Mouse (Mus musculus): ENCODE measurements around the gene Gm11564. TPM values are rescaled to one million over a fixed set of nuclear protein-coding genes. Genes with fewer than 3 reads are reported as not detected.
"Not testable (repeated sequence)": the region's sequence is repeated elsewhere in the genome, so short reads cannot be mapped to it uniquely, and the experiment has no call there.

The Gm11564 gene
- total and polyA plus RNA-seq, 2 experiments from 2014 or later, result not detected

GRCm38 (mm10) chr11:99778401-99778800 is 37.1 kb downstream of the Gm11564 start:
- WGBS, result 41% methylated on average over 7 of the region's 7 CpGs
- Histone ChIP-seq H3K4me1 (ENCODE audit: insufficient read depth) (no peaks in the 10 kb centered on the region), H3K9me3 (ENCODE audit: low read length) (no peaks in the 10 kb centered on the region), H3K27ac (ENCODE audit: low read depth, low read length) (no peak overlapping the region), H3K4me3 (ENCODE audit: low read depth, low read length) (no peak overlapping the region), H3K9ac (no peak overlapping the region), H3K36me3 (ENCODE audit: insufficient read depth) (no peaks in the 10 kb centered on the region), H3K27me3 (ENCODE audit: insufficient read depth, low read length) (no peaks in the 10 kb centered on the region), H3K4me2 (ENCODE audit: low read depth) (no peak overlapping the region)
- TF ChIP-seq CTCF (IDR thresholded peaks at IDR 0.05; ENCODE audit: low read depth), result no peak
- ATAC-seq, result no peak
- no peak for DNase-seq

GRCm38 (mm10) chr11:99772813-99773212 is 42.7 kb downstream of the Gm11564 start, which contains the start of gene Gm11595:
Gene Gm11595, minus strand, starts transcription at chr11:99772913.
- not testable (repeated sequence) for H3K9me3 ChIP-seq (ENCODE audit: low read length); DNase-seq; H3K27ac ChIP-seq (ENCODE audit: low read depth, low read length); H3K9ac ChIP-seq; H3K4me2 ChIP-seq (ENCODE audit: low read depth); H3K36me3 ChIP-seq (ENCODE audit: insufficient read depth); H3K27me3 ChIP-seq (ENCODE audit: insufficient read depth, low read length); ATAC-seq; H3K4me3 ChIP-seq (ENCODE audit: low read depth, low read length); H3K4me1 ChIP-seq (ENCODE audit: insufficient read depth)

GRCm38 (mm10) chr11:99768410-99768809 is 47.1 kb downstream of the Gm11564 start:
- ATAC-seq, result no peak

More at GRCm38 (mm10) chr11:99768410-99768809, 47.1 kb downstream of the Gm11564 start:
- WGBS, result 70% methylated on average over 2 of the region's 2 CpGs
- no peak for TF ChIP-seq CTCF (IDR thresholded peaks at IDR 0.05; ENCODE audit: low read depth)
- H3K4me3 ChIP-seq (ENCODE audit: low read depth, low read length), result no peak overlapping the region
- no peaks in the 10 kb centered on the region for H3K4me1 ChIP-seq (ENCODE audit: insufficient read depth)
- no peak overlapping the region for H3K4me2 ChIP-seq (ENCODE audit: low read depth)
- no peak for DNase-seq
- no peaks in the 10 kb centered on the region for H3K27me3 ChIP-seq (ENCODE audit: insufficient read depth, low read length)
- H3K9me3 ChIP-seq (ENCODE audit: low read length), result no peaks in the 10 kb centered on the region
- H3K36me3 ChIP-seq (ENCODE audit: insufficient read depth), result no peaks in the 10 kb centered on the region
- no peak overlapping the region for H3K27ac ChIP-seq (ENCODE audit: low read depth, low read length)
- no peak overlapping the region for H3K9ac ChIP-seq

Other genes with a start within 250 kb of the Gm11564 start
Only the 30 nearest of the 41 such genes appear.
- not detected in 2 replicates for gene Gm11562, start 195.2 kb downstream of the Gm11564 start, total RNA-seq (2014; rRNA removed)
- gene Gm11562, start 195.2 kb downstream of the Gm11564 start, polyA plus RNA-seq (2015; fragmentation: Nextera tagmentation; extraction: Ambion mirVana), result not detected in 2 replicates
- not detected in 2 replicates for gene Krtap4-1, start 187.4 kb downstream of the Gm11564 start, total RNA-seq (2014; rRNA removed)
- not detected in 2 replicates for gene Krtap4-1, start 187.4 kb downstream of the Gm11564 start, polyA plus RNA-seq (2015; fragmentation: Nextera tagmentation; extraction: Ambion mirVana)
- not detected in 2 replicates for gene Krtap4-2, start 180.6 kb downstream of the Gm11564 start, total RNA-seq (2014; rRNA removed)
- gene Krtap4-2, start 180.6 kb downstream of the Gm11564 start, polyA plus RNA-seq (2015; fragmentation: Nextera tagmentation; extraction: Ambion mirVana), result not detected in 2 replicates
- not detected in 2 replicates for gene Krtap4-7, start 171.6 kb downstream of the Gm11564 start, total RNA-seq (2014; rRNA removed)
- gene Krtap4-7, start 171.6 kb downstream of the Gm11564 start, polyA plus RNA-seq (2015; fragmentation: Nextera tagmentation; extraction: Ambion mirVana), result not detected in 2 replicates
- not detected in 2 replicates for gene Gm11555, start 165.4 kb downstream of the Gm11564 start, total RNA-seq (2014; rRNA removed)
- gene Gm11555, start 165.4 kb downstream of the Gm11564 start, polyA plus RNA-seq (2015; fragmentation: Nextera tagmentation; extraction: Ambion mirVana), result not detected in 2 replicates
- gene Gm11563, start 156.7 kb downstream of the Gm11564 start, total RNA-seq (2014; rRNA removed), result not detected in 2 replicates
- gene Gm11563, start 156.7 kb downstream of the Gm11564 start, polyA plus RNA-seq (2015; fragmentation: Nextera tagmentation; extraction: Ambion mirVana), result not detected in 2 replicates
- gene Krtap4-6, start 149.7 kb downstream of the Gm11564 start, total RNA-seq (2014; rRNA removed), result not detected in 2 replicates
- gene Krtap4-6, start 149.7 kb downstream of the Gm11564 start, polyA plus RNA-seq (2015; fragmentation: Nextera tagmentation; extraction: Ambion mirVana), result not detected in 2 replicates
- not detected in 2 replicates for gene Gm14190, start 124.9 kb downstream of the Gm11564 start, total RNA-seq (2014; rRNA removed)
- gene Gm14190, start 124.9 kb downstream of the Gm11564 start, polyA plus RNA-seq (2015; fragmentation: Nextera tagmentation; extraction: Ambion mirVana), result not detected in 2 replicates
- not detected in 2 replicates for gene Gm14180, start 81.4 kb downstream of the Gm11564 start, total RNA-seq (2014; rRNA removed)
- gene Gm14180, start 81.4 kb downstream of the Gm11564 start, polyA plus RNA-seq (2015; fragmentation: Nextera tagmentation; extraction: Ambion mirVana), result not detected in 2 replicates
- gene Gm11595, start 42.8 kb downstream of the Gm11564 start, total RNA-seq (2014; rRNA removed), result not detected in 2 replicates
- not detected in 2 replicates for gene Gm11595, start 42.8 kb downstream of the Gm11564 start, polyA plus RNA-seq (2015; fragmentation: Nextera tagmentation; extraction: Ambion mirVana)
- not detected in 2 replicates for gene Krtap4-8, start 35.0 kb downstream of the Gm11564 start, total RNA-seq (2014; rRNA removed)
- not detected in 2 replicates for gene Krtap4-8, start 35.0 kb downstream of the Gm11564 start, polyA plus RNA-seq (2015; fragmentation: Nextera tagmentation; extraction: Ambion mirVana)
- not detected in 2 replicates for gene Krtap4-9, start 30.5 kb downstream of the Gm11564 start, total RNA-seq (2014; rRNA removed)
- gene Krtap4-9, start 30.5 kb downstream of the Gm11564 start, polyA plus RNA-seq (2015; fragmentation: Nextera tagmentation; extraction: Ambion mirVana), result not detected in 2 replicates
- not detected in 2 replicates for gene Gm11596, start 22.2 kb downstream of the Gm11564 start, total RNA-seq (2014; rRNA removed)
- not detected in 2 replicates for gene Gm11596, start 22.2 kb downstream of the Gm11564 start, polyA plus RNA-seq (2015; fragmentation: Nextera tagmentation; extraction: Ambion mirVana)
- gene Gm11569, start 16.7 kb downstream of the Gm11564 start, total RNA-seq (2014; rRNA removed), result not detected in 2 replicates
- gene Gm11569, start 16.7 kb downstream of the Gm11564 start, polyA plus RNA-seq (2015; fragmentation: Nextera tagmentation; extraction: Ambion mirVana), result not detected in 2 replicates
- not detected in 2 replicates for gene Gm11554, start 11.2 kb downstream of the Gm11564 start, total RNA-seq (2014; rRNA removed)
- not detected in 2 replicates for gene Gm11554, start 11.2 kb downstream of the Gm11564 start, polyA plus RNA-seq (2015; fragmentation: Nextera tagmentation; extraction: Ambion mirVana)
- gene Krtap4-13, start 5.8 kb downstream of the Gm11564 start, total RNA-seq (2014; rRNA removed), result 0.33 TPM in 1 of 2 replicates, not detected in the other
- gene Krtap4-13, start 5.8 kb downstream of the Gm11564 start, polyA plus RNA-seq (2015; fragmentation: Nextera tagmentation; extraction: Ambion mirVana), result not detected in 2 replicates
- not detected in 2 replicates for gene 2300003K06Rik, start 22.4 kb upstream of the Gm11564 start, total RNA-seq (2014; rRNA removed)
- not detected in 2 replicates for gene 2300003K06Rik, start 22.4 kb upstream of the Gm11564 start, polyA plus RNA-seq (2015; fragmentation: Nextera tagmentation; extraction: Ambion mirVana)
- gene Krtap4-16, start 35.9 kb upstream of the Gm11564 start, total RNA-seq (2014; rRNA removed), result not detected in 2 replicates
- gene Krtap4-16, start 35.9 kb upstream of the Gm11564 start, polyA plus RNA-seq (2015; fragmentation: Nextera tagmentation; extraction: Ambion mirVana), result not detected in 2 replicates
- gene Gm11568, start 42.3 kb upstream of the Gm11564 start, total RNA-seq (2014; rRNA removed), result not detected in 2 replicates
- not detected in 2 replicates for gene Gm11568, start 42.3 kb upstream of the Gm11564 start, polyA plus RNA-seq (2015; fragmentation: Nextera tagmentation; extraction: Ambion mirVana)
- gene Gm11559, start 48.8 kb upstream of the Gm11564 start, total RNA-seq (2014; rRNA removed), result not detected in 2 replicates
- gene Gm11559, start 48.8 kb upstream of the Gm11564 start, polyA plus RNA-seq (2015; fragmentation: Nextera tagmentation; extraction: Ambion mirVana), result not detected in 2 replicates
- gene Krtap9-1, start 57.7 kb upstream of the Gm11564 start, total RNA-seq (2014; rRNA removed), result not detected in 2 replicates
- not detected in 2 replicates for gene Krtap9-1, start 57.7 kb upstream of the Gm11564 start, polyA plus RNA-seq (2015; fragmentation: Nextera tagmentation; extraction: Ambion mirVana)
- not detected in 2 replicates for gene Gm11567, start 63.5 kb upstream of the Gm11564 start, total RNA-seq (2014; rRNA removed)
- not detected in 2 replicates for gene Gm11567, start 63.5 kb upstream of the Gm11564 start, polyA plus RNA-seq (2015; fragmentation: Nextera tagmentation; extraction: Ambion mirVana)
- not detected in 2 replicates for gene Krtap31-1, start 92.3 kb upstream of the Gm11564 start, total RNA-seq (2014; rRNA removed)
- not detected in 2 replicates for gene Krtap31-1, start 92.3 kb upstream of the Gm11564 start, polyA plus RNA-seq (2015; fragmentation: Nextera tagmentation; extraction: Ambion mirVana)
- not detected in 2 replicates for gene Gm11565, start 99.1 kb upstream of the Gm11564 start, total RNA-seq (2014; rRNA removed)
- gene Gm11565, start 99.1 kb upstream of the Gm11564 start, polyA plus RNA-seq (2015; fragmentation: Nextera tagmentation; extraction: Ambion mirVana), result not detected in 2 replicates
- not detected in 2 replicates for gene Krtap31-2, start 120.6 kb upstream of the Gm11564 start, total RNA-seq (2014; rRNA removed)
- not detected in 2 replicates for gene Krtap31-2, start 120.6 kb upstream of the Gm11564 start, polyA plus RNA-seq (2015; fragmentation: Nextera tagmentation; extraction: Ambion mirVana)
- gene Krtap9-5, start 132.8 kb upstream of the Gm11564 start, total RNA-seq (2014; rRNA removed), result not detected in 2 replicates
- not detected in 2 replicates for gene Krtap9-5, start 132.8 kb upstream of the Gm11564 start, polyA plus RNA-seq (2015; fragmentation: Nextera tagmentation; extraction: Ambion mirVana)
- not detected in 2 replicates for gene Krtap29-1, start 163.4 kb upstream of the Gm11564 start, total RNA-seq (2014; rRNA removed)
- gene Krtap29-1, start 163.4 kb upstream of the Gm11564 start, polyA plus RNA-seq (2015; fragmentation: Nextera tagmentation; extraction: Ambion mirVana), result not detected in 2 replicates
- gene Krtap16-1, start 170.9 kb upstream of the Gm11564 start, total RNA-seq (2014; rRNA removed), result not detected in 2 replicates
- gene Krtap16-1, start 170.9 kb upstream of the Gm11564 start, polyA plus RNA-seq (2015; fragmentation: Nextera tagmentation; extraction: Ambion mirVana), result not detected in 2 replicates
- gene Krtap17-1, start 178.3 kb upstream of the Gm11564 start, total RNA-seq (2014; rRNA removed), result not detected in 2 replicates
- gene Krtap17-1, start 178.3 kb upstream of the Gm11564 start, polyA plus RNA-seq (2015; fragmentation: Nextera tagmentation; extraction: Ambion mirVana), result 0.26 and 0.98 TPM in 2 replicates
- 0.15 TPM in 1 of 2 replicates, not detected in the other for gene Krt33a, start 200.5 kb upstream of the Gm11564 start, total RNA-seq (2014; rRNA removed)
- not detected in 2 replicates for gene Krt33a, start 200.5 kb upstream of the Gm11564 start, polyA plus RNA-seq (2015; fragmentation: Nextera tagmentation; extraction: Ambion mirVana)

Data from forebrain, postnatal 0 days (tissue).